Mouse (Mus musculus) liver, embryonic 14.5 days (tissue): ENCODE measurements at regions not wholly inside any gene's neighbourhood (a gene's known extent, or its start where the extent isn't known, plus 50 kb on each side); places are given as distances from the start of the nearest gene placed in this dataset.

ENCODE experiments used
- CTCF ChIP-seq: IDR thresholded peaks from 2 replicates; pipeline ENCODE4 v1.5.1; 2016; ENCODE audit warnings: antibody characterized with exemption, low read depth, control low read depth
- EP300 ChIP-seq: IDR thresholded peaks from 2 replicates; pipeline ENCODE4 v1.6.1; 2016; ENCODE audit warnings: antibody characterized with exemption, low read depth

DNA sequence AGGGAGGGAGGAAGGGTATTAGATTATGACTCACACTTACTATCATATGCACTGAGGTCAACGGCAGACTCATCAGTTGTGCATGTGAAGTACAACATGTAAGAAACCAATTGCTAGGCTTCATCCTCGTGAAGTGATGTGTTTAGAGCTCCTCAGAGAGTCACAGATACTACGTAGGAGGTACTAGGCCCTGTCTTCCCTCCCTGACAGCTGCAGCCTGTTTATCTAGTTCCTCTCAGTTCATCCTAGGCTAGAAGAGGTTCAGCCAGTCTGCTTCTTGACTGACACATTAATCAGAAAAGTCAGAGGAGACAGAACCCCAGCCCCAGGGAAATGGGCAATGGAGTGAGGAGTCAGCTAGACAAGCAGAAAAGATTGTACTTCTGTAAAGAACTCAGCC is 180.1 kb upstream of the Eya4 start:
- no peak for TF ChIP-seq EP300
- TF ChIP-seq CTCF = no peak
